Mouse (Mus musculus): Measurements from ENCODE around the gene Krtap4-1. TPM values are rescaled to one million over a fixed set of nuclear protein-coding genes. Genes with fewer than 3 reads are reported as not detected.
"Not testable (repeated sequence)": the region's sequence is repeated elsewhere in the genome, so short reads cannot be mapped to it uniquely, and the experiment has no call there.

Krtap4-1 gene
- not detected in 2 replicates for polyA plus RNA-seq (2015; fragmentation: Nextera tagmentation; extraction: Ambion mirVana)

DNA sequence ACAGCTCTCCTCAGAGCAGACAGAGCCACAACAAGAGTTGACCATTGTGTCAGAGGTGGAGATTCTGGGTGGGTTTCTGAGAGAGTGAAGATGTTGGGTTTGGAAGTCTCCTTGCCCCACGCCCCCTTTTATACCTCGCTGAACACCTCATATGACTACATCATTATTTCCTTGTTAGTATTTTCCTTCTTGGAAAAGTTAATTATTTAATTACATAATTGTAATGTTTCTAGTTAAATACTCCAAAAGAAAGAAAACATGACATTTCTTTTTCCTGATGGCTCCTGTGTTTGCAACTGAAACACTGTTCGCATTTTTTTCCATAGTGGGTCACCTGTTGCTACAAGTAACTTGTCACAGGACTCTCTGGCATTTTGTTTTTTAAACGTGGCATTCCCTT is at the start of gene Krtap4-1:
Krtap4-1 (minus strand) TSS at position 101 of the 400 bp plus-strand sequence.
- Histone ChIP-seq H3K27me3 (replicated peaks) (no peaks in the 10 kb centered on the region), H3K4me1 (no peaks in the 10 kb centered on the region), H3K9me3 (no peaks in the 10 kb centered on the region), H3K36me3 (no peaks in the 10 kb centered on the region), H3K9ac (no peak within 1 kb of the TSS), H3K4me3 (no peak within 1 kb of the TSS), H3K27ac (replicated peaks) (no peak within 1 kb of the TSS), H3K4me2 (no peak within 1 kb of the TSS)
- 68% methylated on average over 4 of the region's 4 CpGs for WGBS
- no peak for ATAC-seq (ENCODE audit: extremely low read depth, insufficient number of reproducible peaks, low FRiP score, low TSS enrichment)

DNA sequence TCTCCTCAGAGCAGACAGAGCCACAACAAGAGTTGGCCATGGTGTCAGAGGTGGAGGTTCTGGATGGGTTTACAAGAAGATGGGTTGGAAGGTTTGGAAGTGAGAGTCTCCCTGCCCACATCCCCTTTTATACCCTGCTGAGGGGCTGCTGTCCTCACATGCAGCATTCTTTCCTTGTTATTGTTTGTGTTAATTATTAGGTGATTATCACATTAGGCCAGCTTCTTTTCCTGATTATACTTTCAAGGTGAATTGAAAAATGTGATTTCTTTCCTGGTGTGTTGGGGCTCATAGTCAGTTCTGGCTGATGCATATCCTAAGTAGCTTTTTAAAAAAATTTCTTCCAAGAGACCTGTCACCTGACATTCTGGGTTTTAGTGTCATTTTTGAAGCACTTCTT is 37.8 kb upstream of the Krtap4-1 start, which contains the start of gene Krtap4-6:
Krtap4-6 (minus strand) TSS at position 101 of the 400 bp plus-strand sequence.
- ATAC-seq (ENCODE audit: extremely low read depth, insufficient number of reproducible peaks, low FRiP score, low TSS enrichment), result no peak
- no peak within 1 kb of the TSS for H3K4me2 ChIP-seq
- no peaks in the 10 kb centered on the region for H3K27me3 ChIP-seq (replicated peaks)
- H3K9ac ChIP-seq, result no peak within 1 kb of the TSS
- H3K4me3 ChIP-seq, result no peak within 1 kb of the TSS
- no peaks in the 10 kb centered on the region for H3K36me3 ChIP-seq
- no peak within 1 kb of the TSS for H3K27ac ChIP-seq (replicated peaks)
- no peaks in the 10 kb centered on the region for H3K4me1 ChIP-seq
- no peaks in the 10 kb centered on the region; the same call in 1 of the 2 replicates for H3K9me3 ChIP-seq

DNA sequence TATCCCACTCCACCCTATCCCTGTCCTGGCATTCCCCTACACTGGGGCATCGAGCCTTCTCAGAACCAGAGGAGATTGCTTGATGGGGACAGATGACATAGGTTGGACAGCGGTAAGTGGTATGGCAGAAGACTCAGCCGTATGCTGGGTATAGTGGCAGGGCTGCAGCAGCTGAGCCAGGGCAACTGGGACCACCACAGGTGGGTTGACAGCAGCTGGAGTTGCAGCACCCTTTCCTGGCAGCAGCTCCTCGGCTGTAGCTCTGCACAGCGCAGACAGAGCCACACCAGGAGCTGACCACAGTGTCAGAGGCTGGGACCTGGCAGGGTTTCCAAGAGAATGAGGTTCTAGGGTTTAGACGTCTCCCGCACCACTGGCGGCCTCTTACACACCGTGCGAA is 34.8 kb upstream of the Krtap4-1 start:
- no peaks in the 10 kb centered on the region for H3K4me1 ChIP-seq
- no peaks in the 10 kb centered on the region; the same call in 1 of the 2 replicates for H3K9me3 ChIP-seq
- H3K4me2 ChIP-seq, result no peak overlapping the region
- no peaks in the 10 kb centered on the region for H3K36me3 ChIP-seq
- no peaks in the 10 kb centered on the region for H3K27me3 ChIP-seq (replicated peaks)
- no peak overlapping the region for H3K9ac ChIP-seq
- no peak for ATAC-seq (ENCODE audit: extremely low read depth, insufficient number of reproducible peaks, low FRiP score, low TSS enrichment)
- H3K4me3 ChIP-seq, result no peak overlapping the region
- 74% methylated on average over 10 of the region's 10 CpGs for WGBS
- no peak overlapping the region for H3K27ac ChIP-seq (replicated peaks)

DNA sequence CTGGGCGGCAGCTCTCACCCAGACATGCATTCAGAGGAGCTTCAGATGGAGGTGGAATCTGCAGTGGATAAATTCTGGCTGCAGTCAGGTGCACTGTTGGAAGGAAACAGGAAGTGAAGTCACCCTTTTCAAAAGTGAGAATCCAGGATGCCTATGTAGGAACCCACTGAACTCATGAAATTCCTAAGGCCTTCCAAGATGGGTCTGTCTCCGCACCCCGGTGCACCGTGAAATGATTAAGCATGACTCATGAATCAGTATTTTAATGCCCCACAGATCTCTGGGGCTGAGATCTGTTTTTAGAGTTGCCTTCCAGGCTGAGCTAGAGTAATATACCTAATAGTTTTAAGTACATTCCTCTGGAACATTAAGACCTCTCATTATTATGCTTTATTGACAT is 31.2 kb upstream of the Krtap4-1 start:
- Histone ChIP-seq H3K27me3 (replicated peaks) (no peaks in the 10 kb centered on the region), H3K4me1 (no peaks in the 10 kb centered on the region)
- ATAC-seq (ENCODE audit: extremely low read depth, insufficient number of reproducible peaks, low FRiP score, low TSS enrichment), result no peak

DNA sequence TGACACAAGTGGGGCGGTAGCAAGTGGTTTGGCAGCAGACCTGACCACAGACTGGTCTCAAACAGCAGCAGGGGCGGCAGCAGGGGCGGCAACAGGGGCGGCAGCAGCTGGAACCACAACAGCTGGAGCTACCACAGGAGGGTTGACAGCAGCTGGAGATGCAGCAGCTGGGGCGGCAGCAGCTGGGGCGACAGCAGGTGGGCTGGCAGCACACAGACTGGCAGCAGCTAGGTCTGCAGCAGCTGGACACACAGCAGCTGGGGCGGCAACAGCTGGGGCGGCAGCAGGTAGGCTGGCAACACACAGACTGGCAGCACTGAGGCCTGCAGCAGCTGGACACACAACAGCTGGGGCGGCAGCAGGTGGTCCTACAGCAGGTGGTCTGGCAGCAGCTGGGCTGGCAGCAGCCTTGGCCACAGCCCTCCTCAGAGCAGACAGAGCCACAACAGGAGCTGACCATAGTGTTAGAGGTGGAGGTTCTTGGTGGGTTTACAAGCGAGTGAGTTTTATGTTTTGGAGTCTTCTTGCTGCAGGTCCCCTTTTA is 30.5 kb upstream of the Krtap4-1 start, which contains the start of gene Gm11563:
Gm11563 (minus strand) TSS at position 494 of the 544 bp plus-strand sequence.
- H3K4me3 ChIP-seq; H3K4me1 ChIP-seq; H3K27ac ChIP-seq (replicated peaks); H3K9me3 ChIP-seq; H3K27me3 ChIP-seq (replicated peaks); ATAC-seq (ENCODE audit: extremely low read depth, insufficient number of reproducible peaks, low FRiP score, low TSS enrichment); H3K9ac ChIP-seq; H3K36me3 ChIP-seq; H3K4me2 ChIP-seq: not testable (repeated sequence)
- 58% methylated on average over 10 of the region's 10 CpGs for WGBS

More for the DNA sequence above, 31.2 kb upstream of the Krtap4-1 start:
- WGBS, result 66% methylated on average over 4 of the region's 4 CpGs
- Histone ChIP-seq H3K9me3 (no peaks in the 10 kb centered on the region; the same call in 1 of the 2 replicates), H3K9ac (no peak overlapping the region), H3K36me3 (no peaks in the 10 kb centered on the region), H3K4me3 (no peak overlapping the region), H3K27ac (replicated peaks) (no peak overlapping the region), H3K4me2 (no peak overlapping the region)

DNA sequence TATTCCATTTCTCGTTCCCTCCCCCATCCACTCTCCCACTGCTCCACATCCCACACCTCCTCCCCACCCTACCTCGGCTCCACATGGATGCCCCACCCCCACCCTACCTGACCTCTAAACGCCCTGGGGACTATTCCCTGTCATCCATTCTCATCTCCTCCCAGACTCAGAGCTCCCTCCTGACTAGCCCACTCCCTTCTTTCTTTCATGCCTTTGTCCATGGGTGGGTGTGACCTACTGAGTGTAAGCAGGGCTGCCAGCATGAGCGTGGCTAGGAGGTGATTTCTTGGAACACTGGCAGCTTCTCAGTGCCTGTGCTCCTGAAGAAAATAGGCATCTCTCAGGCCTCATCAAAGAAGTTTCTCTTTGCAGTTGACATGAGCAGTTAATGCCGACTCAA is 29.0 kb upstream of the Krtap4-1 start:
- Histone ChIP-seq H3K9ac (no peak overlapping the region), H3K9me3 (no peaks in the 10 kb centered on the region; the same call in 1 of the 2 replicates), H3K4me2 (no peak overlapping the region), H3K4me3 (no peak overlapping the region), H3K36me3 (no peaks in the 10 kb centered on the region), H3K27me3 (replicated peaks) (no peaks in the 10 kb centered on the region), H3K27ac (replicated peaks) (no peak overlapping the region), H3K4me1 (no peaks in the 10 kb centered on the region)
- 50% methylated on average over 5 of the region's 5 CpGs for WGBS
- ATAC-seq (ENCODE audit: extremely low read depth, insufficient number of reproducible peaks, low FRiP score, low TSS enrichment), result no peak

DNA sequence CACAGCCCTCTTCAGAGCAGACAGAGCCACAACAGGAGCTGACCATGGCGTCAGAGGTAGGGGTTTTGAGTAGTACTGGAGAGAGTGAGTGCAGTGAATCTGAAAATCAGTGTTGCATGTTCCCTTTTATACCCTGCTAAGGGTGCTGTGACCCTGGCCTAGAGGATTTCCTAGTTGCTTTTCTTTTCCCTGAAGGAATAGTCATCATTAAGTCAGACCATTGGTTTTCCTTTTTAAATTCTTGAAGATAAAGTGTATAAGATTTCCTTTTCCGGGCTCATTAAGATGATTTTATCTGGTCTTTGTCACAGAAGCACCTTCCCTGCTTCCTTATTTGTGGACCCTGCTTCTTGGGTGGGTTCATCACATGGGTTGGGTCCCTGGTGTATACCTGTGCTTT is 22.1 kb upstream of the Krtap4-1 start, which contains the start of gene Gm11555:
Gm11555 (minus strand) TSS at position 101 of the 400 bp plus-strand sequence.
- no peak for ATAC-seq (ENCODE audit: extremely low read depth, insufficient number of reproducible peaks, low FRiP score, low TSS enrichment)
- Histone ChIP-seq H3K36me3 (no peaks in the 10 kb centered on the region), H3K9ac (no peak within 1 kb of the TSS), H3K4me2 (no peak within 1 kb of the TSS), H3K27ac (replicated peaks) (no peak within 1 kb of the TSS), H3K4me3 (no peak within 1 kb of the TSS), H3K4me1 (no peaks in the 10 kb centered on the region), H3K9me3 (no peaks in the 10 kb centered on the region; the same call in 1 of the 2 replicates), H3K27me3 (replicated peaks) (no peaks in the 10 kb centered on the region; the same call in 1 of the 2 replicates)
- WGBS, result 65% methylated on average over 2 of the region's 2 CpGs

DNA sequence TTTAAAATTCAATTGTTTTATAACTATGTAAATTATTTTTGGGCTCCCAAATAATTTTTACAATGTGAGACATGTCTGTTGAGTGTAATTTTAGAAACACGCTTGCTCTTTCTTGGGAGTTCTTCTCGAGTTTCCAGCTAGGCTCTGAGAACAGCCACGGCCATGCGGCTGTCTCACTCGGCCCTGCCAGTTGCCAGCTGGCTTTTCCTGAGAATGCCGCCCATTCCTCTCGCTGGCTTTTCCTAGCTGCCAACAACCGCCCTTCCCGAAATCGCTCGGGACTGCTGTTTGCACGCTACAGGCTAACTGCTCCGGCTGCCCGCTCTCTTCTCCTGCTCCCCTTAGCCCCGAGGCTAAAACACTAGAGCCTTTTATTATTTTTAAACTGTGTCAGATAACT is 18.4 kb upstream of the Krtap4-1 start:
- H3K36me3 ChIP-seq, result no peaks in the 10 kb centered on the region
- H3K4me1 ChIP-seq, result no peaks in the 10 kb centered on the region
- no peak overlapping the region for H3K27ac ChIP-seq (replicated peaks)
- no peak overlapping the region for H3K4me2 ChIP-seq
- no peaks in the 10 kb centered on the region; the same call in 1 of the 2 replicates for H3K9me3 ChIP-seq
- H3K9ac ChIP-seq, result no peak overlapping the region
- no peak for ATAC-seq (ENCODE audit: extremely low read depth, insufficient number of reproducible peaks, low FRiP score, low TSS enrichment)
- no peak overlapping the region for H3K4me3 ChIP-seq
- WGBS, result 79% methylated on average over 15 of the region's 15 CpGs
- peaks cover 3% of the 10 kb centered on the region for H3K27me3 ChIP-seq (replicated peaks)

DNA sequence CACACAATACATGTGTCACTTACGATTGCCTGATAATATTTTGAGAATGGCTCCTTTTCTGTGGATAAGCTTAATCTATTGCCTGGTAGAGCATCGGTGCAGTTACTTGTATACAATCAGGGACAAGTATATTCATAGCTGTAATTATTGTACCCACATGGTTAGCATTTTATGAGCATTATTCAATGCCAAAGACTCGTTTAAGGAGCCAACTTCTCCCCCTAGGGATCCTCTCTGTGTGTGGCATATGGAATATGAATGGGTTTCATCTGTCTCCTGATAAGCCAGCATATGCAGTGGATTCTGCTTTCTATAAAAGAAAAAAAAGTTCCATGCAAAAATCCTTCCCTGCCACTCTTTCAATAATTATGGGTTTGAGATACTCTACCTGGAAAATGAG is 16.3 kb upstream of the Krtap4-1 start:
- no peaks in the 10 kb centered on the region for H3K9me3 ChIP-seq
- 70% methylated on average over 3 of the region's 3 CpGs for WGBS
- no peaks in the 10 kb centered on the region for H3K36me3 ChIP-seq
- H3K27me3 ChIP-seq (replicated peaks), result peaks cover 3% of the 10 kb centered on the region
- no peaks in the 10 kb centered on the region for H3K4me1 ChIP-seq
- H3K27ac ChIP-seq (replicated peaks), result no peak overlapping the region
- no peak for ATAC-seq (ENCODE audit: extremely low read depth, insufficient number of reproducible peaks, low FRiP score, low TSS enrichment)
- H3K4me2 ChIP-seq, result no peak overlapping the region
- H3K9ac ChIP-seq, result no peak overlapping the region
- H3K4me3 ChIP-seq, result no peak overlapping the region

DNA sequence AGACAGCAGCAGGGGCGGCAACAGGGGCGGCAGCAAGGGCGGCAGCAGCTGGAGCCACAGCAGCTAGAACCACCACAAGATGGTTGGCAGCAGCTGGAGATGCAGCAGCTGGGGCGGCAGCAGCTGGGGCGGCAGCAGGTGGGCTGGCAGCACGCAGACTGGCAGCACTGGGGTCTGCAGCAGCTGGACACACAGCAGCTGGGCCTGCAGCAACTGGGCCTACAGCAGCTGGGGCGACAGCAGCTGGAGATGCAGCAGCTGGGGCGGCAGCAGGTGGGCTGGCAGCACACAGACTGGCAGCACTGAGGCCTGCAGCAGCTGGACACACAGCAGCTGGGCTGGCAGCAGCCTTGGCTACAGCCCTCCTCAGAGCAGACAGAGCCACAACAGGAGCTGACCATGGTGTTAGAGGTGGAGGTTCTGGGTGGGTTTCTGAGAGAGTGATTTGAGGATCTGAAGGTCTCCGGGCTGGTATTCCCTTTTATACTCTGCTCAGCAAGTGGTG is 15.6 kb upstream of the Krtap4-1 start, which contains the start of gene Krtap4-7:
Krtap4-7 (minus strand) TSS at position 455 of the 505 bp plus-strand sequence.
- not testable (repeated sequence) for H3K9me3 ChIP-seq; H3K4me2 ChIP-seq; H3K36me3 ChIP-seq; ATAC-seq (ENCODE audit: extremely low read depth, insufficient number of reproducible peaks, low FRiP score, low TSS enrichment); H3K27ac ChIP-seq (replicated peaks); H3K27me3 ChIP-seq (replicated peaks); H3K4me1 ChIP-seq; H3K4me3 ChIP-seq; H3K9ac ChIP-seq
- 74% methylated on average over 9 of the region's 9 CpGs for WGBS

DNA sequence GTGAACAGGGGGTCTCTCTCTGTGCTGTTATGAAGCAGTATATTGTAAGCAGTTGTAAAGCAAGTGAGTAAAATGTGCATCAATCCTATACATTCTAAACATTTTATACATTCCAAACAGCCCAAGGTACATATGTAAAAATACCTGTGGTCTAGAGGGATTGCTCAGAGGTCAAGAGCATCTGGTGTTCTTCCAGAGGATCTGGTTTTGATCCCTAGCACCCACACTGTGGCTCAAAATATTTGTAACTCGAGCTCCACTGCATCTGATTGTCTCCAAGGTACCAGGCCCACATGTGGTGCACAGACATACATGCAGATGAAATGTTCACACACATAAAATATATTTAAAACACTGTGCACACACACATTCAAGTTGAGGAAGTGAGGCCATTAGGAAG is 12.9 kb upstream of the Krtap4-1 start:
- Histone ChIP-seq H3K4me2 (no peak overlapping the region), H3K36me3 (no peaks in the 10 kb centered on the region), H3K27me3 (replicated peaks) (peaks cover 3% of the 10 kb centered on the region; the same call in 1 of the 2 replicates), H3K4me3 (no peak overlapping the region), H3K27ac (replicated peaks) (no peak overlapping the region), H3K4me1 (peaks cover 3% of the 10 kb centered on the region; the same call in 1 of the 2 replicates), H3K9ac (no peak overlapping the region), H3K9me3 (no peaks in the 10 kb centered on the region)
- ATAC-seq (ENCODE audit: extremely low read depth, insufficient number of reproducible peaks, low FRiP score, low TSS enrichment), result no peak
- WGBS, result 13% methylated on average over 1 of the region's 1 CpGs

DNA sequence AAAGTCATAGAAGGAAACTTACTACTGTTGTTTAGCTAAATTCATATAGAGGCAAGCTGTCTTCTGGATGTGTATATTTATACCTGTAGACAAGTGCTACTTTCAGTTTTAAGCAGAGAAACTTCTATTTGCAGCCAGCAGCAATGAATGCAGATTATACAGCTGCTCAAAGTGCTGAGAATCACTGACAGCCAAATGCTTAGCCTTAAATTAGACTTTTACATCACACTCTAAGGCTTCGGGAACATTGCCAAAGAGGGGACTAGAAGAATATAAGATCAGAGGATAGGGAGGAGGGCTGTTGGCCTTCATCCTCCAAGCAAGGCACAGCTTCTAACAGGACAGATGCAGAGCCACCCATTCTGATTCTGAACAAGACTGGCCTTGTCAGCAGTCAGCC is 9.0 kb upstream of the Krtap4-1 start:
- no peaks in the 10 kb centered on the region for H3K36me3 ChIP-seq
- H3K9me3 ChIP-seq, result no peaks in the 10 kb centered on the region
- H3K27ac ChIP-seq (replicated peaks), result no peak overlapping the region
- no peak overlapping the region for H3K4me3 ChIP-seq
- 60% methylated on average over 1 of the region's 1 CpGs for WGBS
- no peaks in the 10 kb centered on the region; the same call in 1 of the 2 replicates for H3K27me3 ChIP-seq (replicated peaks)
- H3K9ac ChIP-seq, result no peak overlapping the region
- H3K4me1 ChIP-seq, result peaks cover 3% of the 10 kb centered on the region; the same call in 1 of the 2 replicates
- no peak overlapping the region for H3K4me2 ChIP-seq
- ATAC-seq (ENCODE audit: extremely low read depth, insufficient number of reproducible peaks, low FRiP score, low TSS enrichment), result no peak

Data from heart, embryonic 13.5 days (tissue).